Mouse (Mus musculus) neural tube, embryonic 11.5 days (tissue): Measurements from ENCODE around the gene Ephx4. TPM values are rescaled to one million over a fixed set of nuclear protein-coding genes. Genes with fewer than 3 reads are reported as not detected.
A peak's percentile ranks its signal among the peaks of the same experiment; 100 is the strongest.
"Not testable (repeated sequence)": the region's sequence is repeated elsewhere in the genome, so short reads cannot be mapped to it uniquely, and the experiment has no call there.

Source experiments
- ATAC-seq: fragments of 200-750 bp; cut with Nextera tagmentation; 2 replicates; pipeline ENCODE4 v1.8.0; 2017; ENCODE audit warnings: moderate number of reproducible peaks, mild to moderate bottlenecking, moderate TSS enrichment, moderate library complexity; ENCODE audit not compliant: insufficient read depth, low FRiP score, low TSS enrichment
- DNase-seq: peaks from one replicate; pipeline ENCODE4 v3.0.0-alpha.2; 2015; ENCODE audit warnings: low spot score
- H3K27ac ChIP-seq: fragments of 300-500 bp; sonication (generic); 2 replicates; pipeline ENCODE4 v1.5.1; 2014; ENCODE audit warnings: low read depth, mild to moderate bottlenecking, low read length
- H3K27me3 ChIP-seq: fragments of 300-500 bp; sonication (generic); 2 replicates; pipeline ENCODE4 v1.6.1; 2014; ENCODE audit warnings: mild to moderate bottlenecking, low read length, mixed read lengths; ENCODE audit not compliant: control insufficient read depth, insufficient read depth
- H3K36me3 ChIP-seq: fragments of 300-500 bp; sonication (generic); 2 replicates; pipeline ENCODE4 v1.6.1; 2014; ENCODE audit warnings: mild to moderate bottlenecking, low read length, moderate library complexity, mixed read lengths; ENCODE audit not compliant: control insufficient read depth, insufficient read depth
- H3K4me1 ChIP-seq: fragments of 300-500 bp; sonication (generic); 2 replicates; pipeline ENCODE4 v1.6.1; 2014; ENCODE audit warnings: low read length, mixed read lengths; ENCODE audit not compliant: control insufficient read depth, insufficient read depth
- H3K4me2 ChIP-seq: fragments of 300-500 bp; sonication (generic); 2 replicates; pipeline ENCODE4 v1.6.1; 2014; ENCODE audit warnings: low read depth, mild to moderate bottlenecking, moderate library complexity
- H3K4me3 ChIP-seq: fragments of 300-500 bp; sonication (generic); 2 replicates; pipeline ENCODE4 v1.5.1; 2014; ENCODE audit warnings: low read depth, low read length
- H3K9ac ChIP-seq: fragments of 300-500 bp; sonication (generic); 2 replicates; pipeline ENCODE4 v1.6.1; 2014; ENCODE audit warnings: mild to moderate bottlenecking, low read length
- H3K9me3 ChIP-seq: fragments of 300-500 bp; sonication (generic); 2 replicates; pipeline ENCODE4 v1.6.1; 2016; ENCODE audit warnings: low read length; ENCODE audit not compliant: control insufficient read depth
- WGBS: fragments of 180-500 bp; shearing (Covaris S2); extraction: QIAGEN DNeasy Blood & Tissue Kit; methylation state at CpG from one replicate; pipeline ENCODE4 v1.1.7; 2014; 5-methylcytosine and 5-hydroxymethylcytosine counted together
- polyA plus RNA-seq: library from polyadenylated mRNA; unstranded; fragments of >200 nt; fragmentation: Nextera tagmentation; extraction: Ambion mirVana; gene quantifications from 2 replicates; pipeline ENCODE4 v1.2.1, GENCODE M21; 2014

The Ephx4 gene
- polyA plus RNA-seq, 1 experiment from 2014 or later = 1.7 TPM

DNA sequence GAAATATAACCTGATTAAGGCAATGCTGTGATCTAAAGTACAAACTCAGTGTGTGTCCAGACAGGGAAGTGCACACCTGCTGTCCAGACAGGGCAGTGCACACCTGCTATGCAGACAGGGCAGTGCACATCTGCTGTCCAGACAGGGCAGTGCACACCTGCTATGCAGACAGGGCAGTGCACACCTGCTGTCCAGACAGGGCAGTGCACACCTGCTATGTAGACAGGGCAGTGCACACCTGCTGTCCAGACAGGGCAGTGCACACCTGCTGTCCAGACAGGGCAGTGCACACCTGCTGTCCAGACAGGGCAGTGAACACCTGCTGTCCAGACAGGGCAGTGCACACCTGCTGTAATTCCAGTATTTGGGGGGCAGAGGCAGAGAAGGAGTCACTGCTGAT lies 16.1 kb upstream of the Ephx4 start:
- not testable (repeated sequence) for H3K9me3 ChIP-seq, ATAC-seq, H3K4me1 ChIP-seq, DNase-seq, H3K27ac ChIP-seq, H3K4me3 ChIP-seq, H3K9ac ChIP-seq, H3K4me2 ChIP-seq, H3K27me3 ChIP-seq, H3K36me3 ChIP-seq

- whole genome bisulfite sequencing = 84% methylated on average over 1 of the region's 1 CpGs
- H3K27me3 ChIP-seq = no peaks in the 10 kb centered on the region
- H3K9ac ChIP-seq = no peak overlapping the region
- no peaks in the 10 kb centered on the region for H3K4me1 ChIP-seq
- no peak overlapping the region for H3K27ac ChIP-seq
- H3K36me3 ChIP-seq = no peaks in the 10 kb centered on the region
- DNase-seq = no peak
- no peak overlapping the region for H3K4me3 ChIP-seq
- no peak overlapping the region for H3K4me2 ChIP-seq
- no peak for ATAC-seq
- H3K9me3 ChIP-seq = no peaks in the 10 kb centered on the region
Observed at GRCm38 (mm10) chr5:107387788-107388187, 14.7 kb upstream of the Ephx4 start.

GRCm38 (mm10) chr5:107389373-107389772 lies 13.2 kb upstream of the Ephx4 start:
- H3K9ac ChIP-seq = no peak overlapping the region
- H3K27ac ChIP-seq = no peak overlapping the region
- H3K27me3 ChIP-seq = no peaks in the 10 kb centered on the region
- H3K4me2 ChIP-seq = no peak overlapping the region
- no peaks in the 10 kb centered on the region for H3K9me3 ChIP-seq
- H3K36me3 ChIP-seq = no peaks in the 10 kb centered on the region
- H3K4me3 ChIP-seq = no peak overlapping the region
- ATAC-seq (no peak), DNase-seq (no peak)
- WGBS = 95% methylated on average over 2 of the region's 2 CpGs
- no peaks in the 10 kb centered on the region for H3K4me1 ChIP-seq

DNA sequence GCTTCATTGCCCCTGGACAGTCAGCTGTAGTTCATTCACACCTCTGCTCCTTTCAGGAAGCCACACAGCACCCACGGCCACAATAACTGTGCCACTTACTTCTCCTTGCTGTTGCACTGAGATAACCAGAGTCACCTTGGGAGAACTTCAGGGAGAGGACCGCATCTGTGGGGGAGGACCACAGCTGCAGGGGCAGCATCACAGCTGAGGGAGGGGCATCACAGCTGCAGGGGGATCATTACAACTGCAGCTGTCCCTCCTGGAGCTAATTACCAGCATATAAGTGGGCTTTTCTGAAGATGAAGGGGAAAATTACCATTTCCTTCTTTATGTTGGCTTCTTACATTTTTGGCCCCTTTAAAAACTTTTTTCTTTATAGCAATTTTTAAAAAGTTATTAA lies 8.1 kb upstream of the Ephx4 start:
- Histone ChIP-seq H3K9me3 (no peaks in the 10 kb centered on the region), H3K27ac (no peak overlapping the region), H3K36me3 (no peaks in the 10 kb centered on the region), H3K4me1 (no peaks in the 10 kb centered on the region), H3K27me3 (no peaks in the 10 kb centered on the region), H3K4me2 (no peak overlapping the region), H3K4me3 (no peak overlapping the region), H3K9ac (no peak overlapping the region)
- WGBS = 52% methylated on average over 2 of the region's 2 CpGs
- ATAC-seq = no peak
- no peak for DNase-seq

GRCm38 (mm10) chr5:107403011-107403946 lies 743 bp downstream of the Ephx4 start:
- peaks cover 22% of the 10 kb centered on the region for H3K27me3 ChIP-seq
- H3K9me3 ChIP-seq = no peaks in the 10 kb centered on the region
- no peaks in the 10 kb centered on the region for H3K4me1 ChIP-seq
- WGBS = under 1% methylated on average over 69 of the region's 80 CpGs
- H3K9ac ChIP-seq = peak overlapping the region; percentile 58
- H3K36me3 ChIP-seq = no peaks in the 10 kb centered on the region
- DNase-seq (peak; percentile 45), ATAC-seq (peak; percentile 88)
- no peak overlapping the region for H3K27ac ChIP-seq
- H3K4me2 ChIP-seq = peak overlapping the region; percentile 98
- peak overlapping the region; percentile 49 for H3K4me3 ChIP-seq

GRCm38 (mm10) chr5:107403947-107404684 lies 1.6 kb downstream of the Ephx4 start:
- Histone ChIP-seq H3K4me3 (peak overlapping the region; percentile 49), H3K27me3 (peaks cover 22% of the 10 kb centered on the region), H3K9me3 (no peaks in the 10 kb centered on the region), H3K36me3 (no peaks in the 10 kb centered on the region), H3K9ac (peak overlapping the region; percentile 58), H3K4me2 (peak overlapping the region; percentile 98), H3K27ac (no peak overlapping the region), H3K4me1 (no peaks in the 10 kb centered on the region)
- no peak for DNase-seq
- no peak for ATAC-seq
- WGBS = 31% methylated on average over 12 of the region's 12 CpGs

GRCm38 (mm10) chr5:107405361-107405760 lies 2.8 kb downstream of the Ephx4 start:
- no peak for ATAC-seq

GRCm38 (mm10) chr5:107410305-107410704 lies 7.8 kb downstream of the Ephx4 start:
- ATAC-seq (no peak), DNase-seq (no peak)
- Histone ChIP-seq H3K9me3 (no peaks in the 10 kb centered on the region), H3K9ac (no peak overlapping the region), H3K36me3 (no peaks in the 10 kb centered on the region), H3K27me3 (peaks cover under 1% of the 10 kb centered on the region; the same call in 1 of the 2 replicates), H3K27ac (no peak overlapping the region), H3K4me3 (no peak overlapping the region), H3K4me2 (no peak overlapping the region), H3K4me1 (no peaks in the 10 kb centered on the region)
- 91% methylated on average over 1 of the region's 1 CpGs for WGBS

More at GRCm38 (mm10) chr5:107405361-107405760, 2.8 kb downstream of the Ephx4 start:
- Histone ChIP-seq H3K4me2 (no peak overlapping the region), H3K27ac (no peak overlapping the region), H3K36me3 (no peaks in the 10 kb centered on the region), H3K9ac (no peak overlapping the region), H3K4me3 (no peak overlapping the region), H3K27me3 (peaks cover 22% of the 10 kb centered on the region), H3K4me1 (no peaks in the 10 kb centered on the region), H3K9me3 (no peaks in the 10 kb centered on the region)
- DNase-seq = no peak
- 85% methylated on average over 4 of the region's 4 CpGs for WGBS
